Mouse (Mus musculus): ENCODE results near the gene Sds.

Gene Sds

GRCm38 (mm10) chr5:120440733-120441132 lies 35.6 kb upstream of the Sds start:
- peak; percentile 78 for DNase-seq (ENCODE audit: low spot score)

GRCm38 (mm10) chr5:120447305-120447704 lies 29.0 kb upstream of the Sds start:
- DNase-seq (ENCODE audit: low spot score) = no peak

GRCm38 (mm10) chr5:120454756-120455337 lies 21.5 kb upstream of the Sds start:
- DNase-seq (ENCODE audit: low spot score) = no peak

- DNase-seq (ENCODE audit: low spot score) = peak; percentile 40
Measured at GRCm38 (mm10) chr5:120456253-120456652, 20.1 kb upstream of the Sds start.

GRCm38 (mm10) chr5:120456841-120457554 lies 19.3 kb upstream of the Sds start:
- DNase-seq (ENCODE audit: low spot score) = peak; percentile 49

- DNase-seq (ENCODE audit: low spot score) = peak; percentile 86
Measured at GRCm38 (mm10) chr5:120457628-120458027, 18.7 kb upstream of the Sds start.

GRCm38 (mm10) chr5:120459133-120459532 lies 17.2 kb upstream of the Sds start:
- no peak for DNase-seq (ENCODE audit: low spot score)

GRCm38 (mm10) chr5:120461902-120462301 lies 14.4 kb upstream of the Sds start:
- no peak for DNase-seq (ENCODE audit: low spot score)

- DNase-seq (ENCODE audit: low spot score) = no peak
Measured at GRCm38 (mm10) chr5:120464321-120464720, 12.0 kb upstream of the Sds start.

GRCm38 (mm10) chr5:120465062-120465461 lies 11.3 kb upstream of the Sds start:
- DNase-seq (ENCODE audit: low spot score) = no peak

GRCm38 (mm10) chr5:120465860-120466259 lies 10.5 kb upstream of the Sds start:
- DNase-seq (ENCODE audit: low spot score) = no peak

GRCm38 (mm10) chr5:120467026-120467425 lies 9.3 kb upstream of the Sds start:
- peak; percentile 86 for DNase-seq (ENCODE audit: low spot score)

- DNase-seq (ENCODE audit: low spot score) = peak; percentile 87
Measured at GRCm38 (mm10) chr5:120468336-120468735, 8.0 kb upstream of the Sds start.

- DNase-seq (ENCODE audit: low spot score) = peak; percentile 91
Measured at GRCm38 (mm10) chr5:120468830-120469229, 7.5 kb upstream of the Sds start.

- DNase-seq (ENCODE audit: low spot score) = peak; percentile 90
Measured at GRCm38 (mm10) chr5:120471538-120471937, 4.8 kb upstream of the Sds start.

- no peak for DNase-seq (ENCODE audit: low spot score)
Measured at GRCm38 (mm10) chr5:120472770-120473169, 3.6 kb upstream of the Sds start, which contains the start of gene Sdsl. TSS of gene Sdsl (minus strand) at chr5:120472810.

GRCm38 (mm10) chr5:120473361-120473760 lies 3.0 kb upstream of the Sds start:
- no peak for DNase-seq (ENCODE audit: low spot score)

GRCm38 (mm10) chr5:120475861-120476260 lies 465 bp upstream of the Sds start:
- DNase-seq (ENCODE audit: low spot score) = no peak

- DNase-seq (ENCODE audit: low spot score) = no peak
Measured at GRCm38 (mm10) chr5:120477993-120478392, 1.7 kb downstream of the Sds start.

- no peak for DNase-seq (ENCODE audit: low spot score)
Measured at GRCm38 (mm10) chr5:120479538-120479937, 3.2 kb downstream of the Sds start.

GRCm38 (mm10) chr5:120481205-120481604 lies 4.9 kb downstream of the Sds start:
- DNase-seq (ENCODE audit: low spot score) = no peak

GRCm38 (mm10) chr5:120483399-120483798 lies 7.1 kb downstream of the Sds start:
- DNase-seq (ENCODE audit: low spot score) = no peak

- DNase-seq (ENCODE audit: low spot score) = no peak
Measured at GRCm38 (mm10) chr5:120487844-120488243, 11.5 kb downstream of the Sds start.
